Mouse (Mus musculus): Measurements from ENCODE around the gene Sec61a1. TPM values are rescaled to one million over a fixed set of nuclear protein-coding genes. Genes with fewer than 3 reads are reported as not detected.

Gene Sec61a1
- polyA plus RNA-seq, 1 experiment from 2014 or later: 223 TPM

- Histone ChIP-seq H3K36me3 (peaks cover 96% of the 10 kb centered on the region), H3K4me3 (replicated peaks) (no peak overlapping the region), H3K4me1 (replicated peaks) (no peaks in the 10 kb centered on the region), H3K9me3 (no peaks in the 10 kb centered on the region), H3K27ac (no peak overlapping the region), H3K27me3 (no peaks in the 10 kb centered on the region), H3K4me2 (no peak overlapping the region), H3K9ac (replicated peaks) (no peak overlapping the region)
- ATAC-seq (ENCODE audit: insufficient number of reproducible peaks, insufficient read depth, low FRiP score, low TSS enrichment, low read depth): no peak
- WGBS: 90% methylated on average over 7 of the region's 7 CpGs
Measured at GRCm38 (mm10) chr6:88489026-88489425, 29.7 kb downstream of the Sec61a1 start.

- ATAC-seq (ENCODE audit: insufficient number of reproducible peaks, insufficient read depth, low FRiP score, low TSS enrichment, low read depth): no peak
- whole genome bisulfite sequencing: 90% methylated on average over 8 of the region's 8 CpGs
- no peaks in the 10 kb centered on the region for H3K4me1 ChIP-seq (replicated peaks)
- H3K27me3 ChIP-seq: no peaks in the 10 kb centered on the region
- no peak overlapping the region for H3K4me2 ChIP-seq
- peaks cover 96% of the 10 kb centered on the region for H3K36me3 ChIP-seq
- H3K27ac ChIP-seq: no peak overlapping the region
- no peak overlapping the region for H3K4me3 ChIP-seq (replicated peaks)
- H3K9me3 ChIP-seq: no peaks in the 10 kb centered on the region
- no peak overlapping the region for H3K9ac ChIP-seq (replicated peaks)
Measured at GRCm38 (mm10) chr6:88486893-88487292, 31.8 kb downstream of the Sec61a1 start.

- H3K4me2 ChIP-seq: no peak overlapping the region
- WGBS: 89% methylated on average over 6 of the region's 6 CpGs
- H3K4me1 ChIP-seq (replicated peaks): no peaks in the 10 kb centered on the region
- no peak overlapping the region for H3K4me3 ChIP-seq (replicated peaks)
- ATAC-seq (ENCODE audit: insufficient number of reproducible peaks, insufficient read depth, low FRiP score, low TSS enrichment, low read depth): no peak
- H3K27ac ChIP-seq: no peak overlapping the region
- no peaks in the 10 kb centered on the region for H3K27me3 ChIP-seq
- H3K36me3 ChIP-seq: peaks cover 97% of the 10 kb centered on the region
- H3K9me3 ChIP-seq: no peaks in the 10 kb centered on the region
- no peak overlapping the region for H3K9ac ChIP-seq (replicated peaks)
Measured at GRCm38 (mm10) chr6:88485378-88485777, 33.3 kb downstream of the Sec61a1 start.

GRCm38 (mm10) chr6:88483913-88484312 is 34.8 kb downstream of the Sec61a1 start:
- no peak for ATAC-seq (ENCODE audit: insufficient number of reproducible peaks, insufficient read depth, low FRiP score, low TSS enrichment, low read depth)
- no peaks in the 10 kb centered on the region for H3K4me1 ChIP-seq (replicated peaks)
- H3K9ac ChIP-seq (replicated peaks): no peak overlapping the region
- H3K4me2 ChIP-seq: no peak overlapping the region
- H3K27me3 ChIP-seq: no peaks in the 10 kb centered on the region
- peaks cover 98% of the 10 kb centered on the region for H3K36me3 ChIP-seq
- no peak overlapping the region for H3K27ac ChIP-seq
- no peaks in the 10 kb centered on the region for H3K9me3 ChIP-seq
- no peak overlapping the region for H3K4me3 ChIP-seq (replicated peaks)

GRCm38 (mm10) chr6:88483111-88483510 is 35.6 kb downstream of the Sec61a1 start:
- no peak overlapping the region for H3K27ac ChIP-seq
- ATAC-seq (ENCODE audit: insufficient number of reproducible peaks, insufficient read depth, low FRiP score, low TSS enrichment, low read depth): no peak
- 83% methylated on average over 7 of the region's 7 CpGs for WGBS
- H3K36me3 ChIP-seq: peaks cover 98% of the 10 kb centered on the region
- no peak overlapping the region for H3K9ac ChIP-seq (replicated peaks)
- H3K4me3 ChIP-seq (replicated peaks): no peak overlapping the region
- H3K4me1 ChIP-seq (replicated peaks): no peaks in the 10 kb centered on the region
- H3K9me3 ChIP-seq: no peaks in the 10 kb centered on the region
- H3K27me3 ChIP-seq: no peaks in the 10 kb centered on the region
- H3K4me2 ChIP-seq: no peak overlapping the region

DNA sequence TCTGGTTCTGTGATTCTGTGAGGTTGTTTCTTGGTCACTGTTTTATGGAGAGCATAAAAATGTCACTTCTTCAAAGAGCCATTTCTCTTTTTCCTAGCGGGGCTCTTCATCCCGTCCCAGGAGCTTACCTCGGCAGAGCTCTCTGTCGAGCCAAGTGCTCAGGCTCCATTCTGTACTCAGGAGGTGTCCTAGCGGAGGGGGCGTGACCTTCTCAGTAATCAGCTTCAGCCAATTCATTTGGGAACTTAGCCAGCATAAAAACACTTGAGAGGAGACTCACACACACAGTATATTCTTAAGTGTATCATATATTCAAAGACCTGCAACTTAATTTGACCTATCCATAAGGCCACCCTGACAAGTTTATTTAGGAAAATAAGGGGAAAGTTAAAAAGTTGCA is 38.3 kb downstream of the Sec61a1 start:
- no peak overlapping the region for H3K4me2 ChIP-seq
- H3K27me3 ChIP-seq: no peaks in the 10 kb centered on the region
- H3K4me1 ChIP-seq (replicated peaks): no peaks in the 10 kb centered on the region
- WGBS: 44% methylated on average over 6 of the region's 6 CpGs
- no peak overlapping the region for H3K4me3 ChIP-seq (replicated peaks)
- no peak for ATAC-seq (ENCODE audit: insufficient number of reproducible peaks, insufficient read depth, low FRiP score, low TSS enrichment, low read depth)
- no peak overlapping the region for H3K27ac ChIP-seq
- no peaks in the 10 kb centered on the region for H3K9me3 ChIP-seq
- H3K36me3 ChIP-seq: peaks cover 97% of the 10 kb centered on the region
- H3K9ac ChIP-seq (replicated peaks): no peak overlapping the region

- H3K36me3 ChIP-seq: peaks cover 76% of the 10 kb centered on the region
Measured at GRCm38 (mm10) chr6:88469878-88470277, 48.8 kb downstream of the Sec61a1 start.

DNA sequence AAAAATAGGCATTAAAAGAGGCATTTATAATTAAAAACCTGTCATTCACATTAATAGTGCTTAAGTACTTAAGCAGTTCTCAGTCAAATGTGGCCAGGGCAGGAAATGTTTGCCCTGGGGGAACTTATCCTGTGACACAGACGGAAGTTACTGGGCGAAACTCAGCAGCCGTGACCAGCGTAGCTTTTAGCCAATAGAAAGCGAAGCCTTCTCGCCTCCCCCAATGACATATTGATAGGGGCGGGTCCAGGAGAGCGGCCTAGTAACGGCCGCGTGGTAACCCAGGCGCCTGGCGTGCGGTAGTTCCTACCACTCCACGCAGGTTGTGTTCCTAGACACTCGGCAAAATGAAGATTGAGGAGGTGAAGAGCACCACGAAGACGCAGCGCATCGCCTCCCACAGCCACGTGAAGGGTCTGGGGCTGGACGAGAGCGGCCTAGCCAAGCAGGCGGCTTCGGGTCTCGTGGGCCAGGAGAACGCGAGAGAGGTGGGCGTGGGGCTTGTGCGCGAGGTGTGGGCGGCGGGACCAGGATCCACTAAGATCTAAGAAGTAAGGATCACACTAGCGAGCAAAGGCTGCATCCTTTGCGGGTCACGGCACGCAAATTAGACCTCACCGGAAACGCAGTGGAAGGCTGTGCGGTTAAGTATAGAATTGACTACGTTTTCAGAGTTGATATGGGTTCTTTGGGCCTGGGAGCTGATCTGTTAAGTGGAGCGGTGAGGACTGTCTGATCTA is 53.4 kb downstream of the Sec61a1 start, which contains the start of gene Ruvbl1:
TSS of gene Ruvbl1 (plus strand) at position 229 of the 740 bp plus-strand sequence.
- Histone ChIP-seq H3K27me3 (no peaks in the 10 kb centered on the region), H3K4me2 (peak within 1 kb of the TSS; percentile 92), H3K4me3 (replicated peaks) (peak within 1 kb of the TSS; percentile 71), H3K9ac (replicated peaks) (peak within 1 kb of the TSS; percentile 79), H3K4me1 (replicated peaks) (peaks cover 10% of the 10 kb centered on the region), H3K9me3 (no peaks in the 10 kb centered on the region), H3K36me3 (peaks cover 32% of the 10 kb centered on the region), H3K27ac (no peak within 1 kb of the TSS)
- WGBS: under 1% methylated on average over 42 of the region's 42 CpGs
- peak; percentile 99 for ATAC-seq (ENCODE audit: insufficient number of reproducible peaks, insufficient read depth, low FRiP score, low TSS enrichment, low read depth)

More at GRCm38 (mm10) chr6:88469878-88470277, 48.8 kb downstream of the Sec61a1 start:
- Histone ChIP-seq H3K4me2 (no peak overlapping the region), H3K9ac (replicated peaks) (no peak overlapping the region), H3K27ac (no peak overlapping the region), H3K27me3 (no peaks in the 10 kb centered on the region), H3K9me3 (no peaks in the 10 kb centered on the region), H3K4me3 (replicated peaks) (no peak overlapping the region), H3K4me1 (replicated peaks) (peaks cover 10% of the 10 kb centered on the region)
- no peak for ATAC-seq (ENCODE audit: insufficient number of reproducible peaks, insufficient read depth, low FRiP score, low TSS enrichment, low read depth)
- WGBS: 82% methylated on average over 6 of the region's 6 CpGs

GRCm38 (mm10) chr6:88454545-88454944 is 64.2 kb downstream of the Sec61a1 start:
- WGBS: 63% methylated on average over 2 of the region's 2 CpGs
- no peak overlapping the region for H3K27ac ChIP-seq

More at GRCm38 (mm10) chr6:88454545-88454944, 64.2 kb downstream of the Sec61a1 start:
- H3K9me3 ChIP-seq: no peaks in the 10 kb centered on the region
- H3K36me3 ChIP-seq: no peaks in the 10 kb centered on the region
- no peaks in the 10 kb centered on the region for H3K4me1 ChIP-seq (replicated peaks)
- H3K9ac ChIP-seq (replicated peaks): no peak overlapping the region
- ATAC-seq (ENCODE audit: insufficient number of reproducible peaks, insufficient read depth, low FRiP score, low TSS enrichment, low read depth): no peak
- peaks cover under 1% of the 10 kb centered on the region; the same call in 1 of the 2 replicates for H3K27me3 ChIP-seq
- no peak overlapping the region for H3K4me2 ChIP-seq
- H3K4me3 ChIP-seq (replicated peaks): no peak overlapping the region

Other genes starting within 250 kb of the Sec61a1 start
- 36.5 and 37.3 TPM in 2 replicates for gene Eefsec, start 72.4 kb downstream of the Sec61a1 start, polyA plus RNA-seq (2016; fragmentation: Nextera tagmentation; extraction: Ambion mirVana)
- 160 and 161 TPM in 2 replicates for gene Ruvbl1, start 53.5 kb downstream of the Sec61a1 start, polyA plus RNA-seq (2016; fragmentation: Nextera tagmentation; extraction: Ambion mirVana)
- gene Kbtbd12, start 119.0 kb upstream of the Sec61a1 start, polyA plus RNA-seq (2016; fragmentation: Nextera tagmentation; extraction: Ambion mirVana): 0.31 TPM in 1 of 2 replicates, not detected in the other
- 8.0 and 9.4 TPM in 2 replicates for gene Mgll, start 205.5 kb upstream of the Sec61a1 start, polyA plus RNA-seq (2016; fragmentation: Nextera tagmentation; extraction: Ambion mirVana)

Measured in limb, embryonic 12.5 days (tissue).